8 mouse cellular contexts compared by ENCODE assay signal in the genomic region with DNA sequence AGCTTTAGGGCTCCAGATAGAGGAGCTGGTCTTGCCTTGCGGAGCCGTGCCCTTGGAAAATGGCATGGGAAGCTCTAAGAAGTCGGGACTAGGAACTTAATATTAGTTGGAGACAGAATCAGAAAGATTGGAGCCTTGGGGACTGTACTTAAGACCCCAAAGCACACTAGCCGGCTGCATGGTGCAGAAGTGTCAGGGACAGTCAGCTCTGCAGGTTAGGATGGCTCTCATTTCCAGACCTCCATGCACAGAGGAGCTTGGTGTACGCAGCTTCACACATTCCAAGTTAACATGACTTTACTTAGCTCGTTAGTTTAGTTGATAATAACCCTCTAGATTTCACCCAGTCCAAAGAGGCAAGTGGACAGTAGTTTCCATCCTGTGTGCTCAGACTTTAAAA. TPM values are rescaled to one million over a fixed set of nuclear protein-coding genes. Genes with fewer than 3 reads are reported as not detected.
DNase-seq lines count a peak whose midpoint lies in the region; ATAC-seq lines count a peak whose summit lies in the region.

No protein-coding gene starts in this region.

- peaks cover 11% of the 10 kb centered on the region for H3K4me1 ChIP-seq in heart, embryonic 16.5 days (ENCODE audit: control insufficient read depth, insufficient read depth, low read length)
- peaks cover 12% of the 10 kb centered on the region for H3K4me1 ChIP-seq in hindbrain, embryonic 12.5 days
- peaks cover 5% of the 10 kb centered on the region; the same call in 1 of the 2 replicates for H3K4me1 ChIP-seq in midbrain, embryonic 11.5 days (ENCODE audit: control insufficient read depth, insufficient read depth, low read length)

- peak overlapping the region; percentile 97 for H3K4me2 ChIP-seq in heart, embryonic 16.5 days (ENCODE audit: low read depth, low read length)
- peak overlapping the region; percentile 83 for H3K4me2 ChIP-seq in hindbrain, embryonic 12.5 days (replicated peaks)
- peak overlapping the region; percentile 86 for H3K4me2 ChIP-seq in midbrain, embryonic 11.5 days

- H3K27ac ChIP-seq in heart, embryonic 16.5 days (ENCODE audit: low read length): peak overlapping the region; percentile 90
- peak overlapping the region; percentile 92; the same call in 1 of the 2 replicates for H3K27ac ChIP-seq in hindbrain, embryonic 12.5 days
- peak overlapping the region; percentile 77; the same call in 1 of the 2 replicates for H3K27ac ChIP-seq in midbrain, embryonic 11.5 days (ENCODE audit: low read depth, low read length)

- H3K9me3 ChIP-seq in heart, embryonic 16.5 days (replicated peaks; ENCODE audit: control insufficient read depth, low read length): no peaks in the 10 kb centered on the region
- no peaks in the 10 kb centered on the region for H3K9me3 ChIP-seq in hindbrain, embryonic 12.5 days (replicated peaks)
- no peaks in the 10 kb centered on the region for H3K9me3 ChIP-seq in midbrain, embryonic 11.5 days (ENCODE audit: control insufficient read depth, low read length)

- 6% methylated on average over 6 of the region's 6 CpGs for WGBS in heart, embryonic 16.5 days
- 14% methylated on average over 6 of the region's 6 CpGs for WGBS in hindbrain, embryonic 12.5 days
- 18% methylated on average over 6 of the region's 6 CpGs for WGBS in midbrain, embryonic 11.5 days

- no peaks in the 10 kb centered on the region for H3K27me3 ChIP-seq in heart, embryonic 16.5 days (ENCODE audit: control insufficient read depth, insufficient read depth, low read length)
- no peaks in the 10 kb centered on the region; the same call in 1 of the 2 replicates for H3K27me3 ChIP-seq in hindbrain, embryonic 12.5 days
- no peaks in the 10 kb centered on the region for H3K27me3 ChIP-seq in midbrain, embryonic 11.5 days (ENCODE audit: control insufficient read depth, insufficient read depth, low read length)

- no peak for DNase-seq in heart, adult 11 months
- DNase-seq in brain, adult 2 months (ENCODE audit: low read depth, low spot score): peak; percentile 19
- no peak for DNase-seq in midbrain, embryonic 11.5 days (ENCODE audit: low spot score, missing footprints)
- DNase-seq in yolk sac, embryonic 10.5 days (ENCODE audit: low spot score): no peak
- no peak for DNase-seq in right cerebral cortex, postnatal 36 days (ENCODE audit: low spot score in 2 of 2)
- DNase-seq in right cerebral cortex, postnatal 14 days: no peak

- no peak; the same call in 1 of the 2 replicates for ATAC-seq in heart, embryonic 16.5 days (replicated peaks; ENCODE audit: extremely low read depth, insufficient read depth, low FRiP score)
- peak; percentile 47 for ATAC-seq in hindbrain, embryonic 12.5 days (ENCODE audit: low FRiP score)
- peak; percentile 31; the same call in 1 of the 2 replicates for ATAC-seq in midbrain, embryonic 11.5 days (ENCODE audit: low FRiP score)

- H3K4me3 ChIP-seq in heart, embryonic 16.5 days (ENCODE audit: low read length): peak overlapping the region; percentile 93
- peak overlapping the region; percentile 66 for H3K4me3 ChIP-seq in hindbrain, embryonic 12.5 days
- peak overlapping the region; percentile 63 for H3K4me3 ChIP-seq in midbrain, embryonic 11.5 days (ENCODE audit: low read depth, low read length)

- peak overlapping the region; percentile 91 for H3K9ac ChIP-seq in heart, embryonic 16.5 days (ENCODE audit: low read length)
- H3K9ac ChIP-seq in hindbrain, embryonic 12.5 days: peak overlapping the region; percentile 81
- peak overlapping the region; percentile 92 for H3K9ac ChIP-seq in midbrain, embryonic 11.5 days (ENCODE audit: low read length)

- peaks cover 18% of the 10 kb centered on the region for H3K36me3 ChIP-seq in heart, embryonic 16.5 days (ENCODE audit: control insufficient read depth, insufficient read depth)
- H3K36me3 ChIP-seq in hindbrain, embryonic 12.5 days: peaks cover 21% of the 10 kb centered on the region
- H3K36me3 ChIP-seq in midbrain, embryonic 11.5 days (ENCODE audit: control insufficient read depth, insufficient read depth, low read length): no peaks in the 10 kb centered on the region

RNA-seq across cellular contexts. Expression of a gene that starts 0.6 kb away (rescaled TPM):
- polyA plus RNA-seq in heart, embryonic 16.5 days (2015; fragmentation: Nextera tagmentation; extraction: Ambion mirVana): 14.1 and 14.3 TPM in 2 replicates
- 28.1 and 30.0 TPM in 2 replicates for polyA plus RNA-seq in hindbrain, embryonic 12.5 days (2016; fragmentation: Nextera tagmentation; extraction: Ambion mirVana)
- 28.0 and 31.8 TPM in 2 replicates for polyA plus RNA-seq in midbrain, embryonic 11.5 days (2014; fragmentation: Nextera tagmentation; extraction: Ambion mirVana)
